1 mouse cellular context compared by ENCODE assay signal in the genomic region with DNA sequence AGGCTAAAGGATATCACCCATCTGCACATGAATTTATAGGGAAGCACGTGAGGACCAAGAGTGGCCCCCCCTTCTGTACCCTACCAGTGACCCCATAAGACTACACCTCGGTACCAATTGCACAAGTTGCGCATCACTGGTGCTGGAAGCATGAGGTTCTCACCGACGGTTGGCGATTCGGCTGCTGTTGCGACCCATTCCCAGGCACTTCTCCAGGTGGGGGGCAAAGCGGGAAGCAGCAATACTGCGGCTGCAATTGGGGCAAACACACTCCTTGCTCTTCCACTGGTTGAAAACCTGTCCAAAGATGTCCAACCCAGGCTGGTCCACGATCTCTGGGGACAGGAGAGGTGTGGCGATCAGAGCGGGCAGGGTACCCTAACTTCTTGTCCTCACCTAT.
TF ChIP-seq lines count a peak whose summit lies in the region.

No protein-coding gene starts in this region.

TF ChIP-seq in myocyte, 11 proteins besides CTCF, POLR2A, EP300 and RAD21:
- TF ChIP-seq USF1 (IDR thresholded peaks at IDR 0.05; ENCODE audit: low read depth) = no peak
- TF ChIP-seq TCF12 (IDR thresholded peaks at IDR 0.05; ENCODE audit: insufficient read depth, poor library complexity, severe bottlenecking) = no peak
- TF ChIP-seq SRF (IDR thresholded peaks at IDR 0.05; ENCODE audit: control insufficient read depth, insufficient read length, low read depth) = no peak
- no peak for TF ChIP-seq POLR2AphosphoS2 (IDR thresholded peaks at IDR 0.05; ENCODE audit: insufficient read length, low read depth)
- no peak for TF ChIP-seq REST (IDR thresholded peaks at IDR 0.05; ENCODE audit: insufficient read depth, insufficient read length)
- no peak for TF ChIP-seq TCF3 (IDR thresholded peaks at IDR 0.05; ENCODE audit: insufficient read length, low read depth)
- TF ChIP-seq E2F4 (IDR thresholded peaks at IDR 0.05; ENCODE audit: insufficient read depth) = no peak
- TF ChIP-seq MYOG (IDR thresholded peaks at IDR 0.05; ENCODE audit: control insufficient read depth in 1 of 3, insufficient read depth in 1 of 3, insufficient read length in 2 of 3, low read depth in 2 of 3) = no peak
- no peak for TF ChIP-seq CEBPB (IDR thresholded peaks at IDR 0.05; ENCODE audit: insufficient read depth, poor library complexity, severe bottlenecking)
- no peak for TF ChIP-seq MYOD1 (IDR thresholded peaks at IDR 0.05; ENCODE audit: control insufficient read depth in 1 of 3, insufficient read length in 2 of 3, low read depth in 2 of 3)
- no peak for TF ChIP-seq MAX (IDR thresholded peaks at IDR 0.05; ENCODE audit: low read depth)
